Mouse (Mus musculus): ENCODE measurements at regions not wholly inside any gene's neighbourhood (a gene's known extent, or its start where the extent isn't known, plus 50 kb on each side); places are given as distances from the start of the nearest gene placed in this dataset.

DNA sequence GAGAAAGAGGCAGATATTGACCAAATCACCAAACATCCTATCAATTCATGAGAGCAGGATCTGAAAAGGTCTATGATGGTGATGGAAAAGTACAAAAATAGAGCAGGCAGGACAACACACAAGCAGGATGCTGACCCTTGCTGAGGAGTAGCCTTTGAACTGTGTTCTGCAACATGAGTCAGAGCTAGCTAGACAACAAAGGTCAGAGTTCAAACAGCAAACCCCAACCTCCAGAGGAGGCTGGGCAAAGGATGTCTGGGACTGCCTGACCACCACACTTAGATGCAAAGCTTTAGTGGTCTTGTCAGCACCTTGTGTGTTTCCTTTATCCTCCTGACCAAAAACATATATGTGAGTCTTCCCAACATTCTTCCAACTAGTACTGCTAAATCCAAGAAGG is 122.5 kb upstream of the Car8 start:
- H3K4me3 ChIP-seq (ENCODE audit: control insufficient read depth in 1 of 2, insufficient read depth in 1 of 2, low read depth in 2 of 2, low read length in 2 of 2) = no peak overlapping the region
- no peaks in the 10 kb centered on the region for H3K4me1 ChIP-seq (ENCODE audit: control insufficient read depth in 1 of 2, insufficient read depth in 2 of 2, low read length in 2 of 2)
- no peaks in the 10 kb centered on the region for H3K79me2 ChIP-seq (ENCODE audit: control insufficient read depth, insufficient read depth, low read length, poor library complexity)
- no peaks in the 10 kb centered on the region for H3K9me3 ChIP-seq (replicated peaks; ENCODE audit: insufficient read depth, low read length)
- TF ChIP-seq POLR2A (IDR thresholded peaks at IDR 0.05; ENCODE audit: control insufficient read depth in 1 of 2, insufficient read depth in 1 of 2, low read depth in 1 of 2, low read length in 2 of 2, poor library complexity in 1 of 2) (no peak), CHD2 (IDR thresholded peaks at IDR 0.05; ENCODE audit: low read length) (no peak), USF2 (IDR thresholded peaks at IDR 0.05; ENCODE audit: borderline replicate concordance in 1 of 2, insufficient read depth in 1 of 2, low read depth in 1 of 2, low read length in 2 of 2) (no peak)
- no peak overlapping the region for H3K9ac ChIP-seq (ENCODE audit: control insufficient read depth, low read depth, low read length, poor library complexity, severe bottlenecking)
- no peaks in the 10 kb centered on the region; a peak in 1 of 4 replicates for H3K27me3 ChIP-seq (ENCODE audit: control insufficient read depth in 1 of 2, insufficient read depth in 2 of 2, low read length in 2 of 2)
- no peak overlapping the region for H3K27ac ChIP-seq (ENCODE audit: control insufficient read depth, low read depth, low read length)
- no peak for DNase-seq (ENCODE audit: low read depth, low spot score)
- H3K36me3 ChIP-seq (ENCODE audit: control insufficient read depth in 1 of 2, insufficient read depth in 2 of 2, low read length in 2 of 2) = no peaks in the 10 kb centered on the region

GRCm38 (mm10) chr4:8357443-8357842 is 118.6 kb upstream of the Car8 start:
- Histone ChIP-seq H3K4me1 (ENCODE audit: control insufficient read depth in 1 of 2, insufficient read depth in 2 of 2, low read length in 2 of 2) (no peaks in the 10 kb centered on the region), H3K36me3 (ENCODE audit: control insufficient read depth in 1 of 2, insufficient read depth in 2 of 2, low read length in 2 of 2) (no peaks in the 10 kb centered on the region), H3K4me3 (ENCODE audit: control insufficient read depth in 1 of 2, insufficient read depth in 1 of 2, low read depth in 2 of 2, low read length in 2 of 2) (no peak overlapping the region), H3K27ac (ENCODE audit: control insufficient read depth, low read depth, low read length) (no peak overlapping the region), H3K79me2 (ENCODE audit: control insufficient read depth, insufficient read depth, low read length, poor library complexity) (no peaks in the 10 kb centered on the region), H3K27me3 (ENCODE audit: control insufficient read depth in 1 of 2, insufficient read depth in 2 of 2, low read length in 2 of 2) (no peaks in the 10 kb centered on the region; a peak in 1 of 4 replicates), H3K9ac (ENCODE audit: control insufficient read depth, low read depth, low read length, poor library complexity, severe bottlenecking) (no peak overlapping the region), H3K9me3 (replicated peaks; ENCODE audit: insufficient read depth, low read length) (no peaks in the 10 kb centered on the region)
- DNase-seq (ENCODE audit: low read depth, low spot score) = no peak
- TF ChIP-seq MYB (IDR thresholded peaks at IDR 0.05; ENCODE audit: low read depth, low read length) = no peak
- TF ChIP-seq MEF2A (IDR thresholded peaks at IDR 0.05; ENCODE audit: extremely low read depth, insufficient replicate concordance, low read depth, low read length, poor library complexity, severe bottlenecking) = no peak
- no peak for TF ChIP-seq USF1 (IDR thresholded peaks at IDR 0.05; ENCODE audit: low read depth, low read length)
- TF ChIP-seq ZNF384 (IDR thresholded peaks at IDR 0.05; ENCODE audit: low read depth, low read length) = no peak
- no peak for TF ChIP-seq NELFE (IDR thresholded peaks at IDR 0.05; ENCODE audit: low read depth, low read length)
- no peak for TF ChIP-seq CHD2 (IDR thresholded peaks at IDR 0.05; ENCODE audit: low read length)
- no peak for TF ChIP-seq BHLHE40 (IDR thresholded peaks at IDR 0.05; ENCODE audit: borderline replicate concordance, low read depth, low read length)
- no peak for TF ChIP-seq NRF1 (IDR thresholded peaks at IDR 0.05; ENCODE audit: insufficient read depth, low read depth, low read length, poor library complexity, severe bottlenecking)
- no peak for TF ChIP-seq ELF1 (IDR thresholded peaks at IDR 0.05; ENCODE audit: low read depth, low read length)

GRCm38 (mm10) chr4:8341928-8342327 is 103.1 kb upstream of the Car8 start:
- no peaks in the 10 kb centered on the region for H3K36me3 ChIP-seq (ENCODE audit: control insufficient read depth in 1 of 2, insufficient read depth in 2 of 2, low read length in 2 of 2)

More at GRCm38 (mm10) chr4:8341928-8342327, 103.1 kb upstream of the Car8 start:
- DNase-seq (ENCODE audit: low read depth, low spot score) = no peak
- TF ChIP-seq SIN3A (IDR thresholded peaks at IDR 0.05; ENCODE audit: low read length) (no peak), GATA1 (IDR thresholded peaks at IDR 0.05; ENCODE audit: low read depth, low read length) (no peak), ZKSCAN1 (IDR thresholded peaks at IDR 0.05; ENCODE audit: low read depth, low read length) (no peak), POLR2A (IDR thresholded peaks at IDR 0.05; ENCODE audit: control insufficient read depth in 1 of 2, insufficient read depth in 1 of 2, low read depth in 1 of 2, low read length in 2 of 2, poor library complexity in 1 of 2) (no peak), TBP (IDR thresholded peaks at IDR 0.05; ENCODE audit: low read depth, low read length) (no peak), BHLHE40 (IDR thresholded peaks at IDR 0.05; ENCODE audit: borderline replicate concordance, low read depth, low read length) (no peak), POLR2AphosphoS2 (IDR thresholded peaks at IDR 0.05; ENCODE audit: low read length) (no peak), GABPA (IDR thresholded peaks at IDR 0.05; ENCODE audit: low read depth, low read length) (no peak), CHD2 (IDR thresholded peaks at IDR 0.05; ENCODE audit: low read length) (no peak), TCF12 (IDR thresholded peaks at IDR 0.05; ENCODE audit: low read depth, low read length) (no peak), CTCF (IDR thresholded peaks at IDR 0.05 in 2 of 3, conservative IDR thresholded peaks at IDR 0.05 in 1 of 3; ENCODE audit: control insufficient read depth in 1 of 3, insufficient read depth in 1 of 3, low read depth in 2 of 3, low read length in 3 of 3, poor library complexity in 1 of 3, severe bottlenecking in 1 of 3) (no peak), HCFC1 (IDR thresholded peaks at IDR 0.05; ENCODE audit: low read depth, low read length) (no peak)
- H3K27ac ChIP-seq (ENCODE audit: control insufficient read depth, low read depth, low read length) = no peak overlapping the region
- no peaks in the 10 kb centered on the region for H3K4me1 ChIP-seq (ENCODE audit: control insufficient read depth in 1 of 2, insufficient read depth in 2 of 2, low read length in 2 of 2)
- H3K27me3 ChIP-seq (ENCODE audit: control insufficient read depth in 1 of 2, insufficient read depth in 2 of 2, low read length in 2 of 2) = no peaks in the 10 kb centered on the region
- no peaks in the 10 kb centered on the region for H3K79me2 ChIP-seq (ENCODE audit: control insufficient read depth, insufficient read depth, low read length, poor library complexity)
- no peak overlapping the region for H3K9ac ChIP-seq (ENCODE audit: control insufficient read depth, low read depth, low read length, poor library complexity, severe bottlenecking)
- H3K9me3 ChIP-seq (replicated peaks; ENCODE audit: insufficient read depth, low read length) = no peaks in the 10 kb centered on the region; the same call in 1 of the 2 replicates
- H3K4me3 ChIP-seq (ENCODE audit: control insufficient read depth in 1 of 2, insufficient read depth in 1 of 2, low read depth in 2 of 2, low read length in 2 of 2) = no peak overlapping the region

Data from MEL (cell line).